Mouse (Mus musculus) olfactory bulb, adult 2 months (tissue): ENCODE data around the gene Defb29. TPM values are rescaled to one million over a fixed set of nuclear protein-coding genes. Genes with fewer than 3 reads are reported as not detected.

ENCODE experiments used
- H3K27ac ChIP-seq: fragments of 200-500 bp; 2 replicates; pipeline ENCODE4 v1.5.1; 2012; ENCODE audit warnings: low read depth, low read length; ENCODE audit not compliant: insufficient read depth
- H3K4me1 ChIP-seq: fragments of 200-500 bp; 2 replicates; pipeline ENCODE4 v1.6.1; 2012; ENCODE audit warnings: low read length; ENCODE audit not compliant: control insufficient read depth, insufficient read depth
- H3K4me3 ChIP-seq: fragments of 200-500 bp; 2 replicates; pipeline ENCODE4 v1.5.1; 2012; ENCODE audit warnings: mild to moderate bottlenecking, low read depth, low read length, moderate library complexity; ENCODE audit not compliant: insufficient read depth
- CTCF ChIP-seq: fragments of 200-500 bp; IDR thresholded peaks from 2 replicates; pipeline ENCODE4 v1.5.1; 2012; ENCODE audit warnings: low read depth, mild to moderate bottlenecking, low read length, moderate library complexity; ENCODE audit not compliant: insufficient read depth
- POLR2A ChIP-seq: fragments of 200-500 bp; IDR thresholded peaks from 2 replicates; pipeline ENCODE4 v1.6.1; 2012; ENCODE audit warnings: mild to moderate bottlenecking, low read depth, low read length, moderate library complexity; ENCODE audit not compliant: insufficient read depth
- WGBS: fragments of 180-500 bp; shearing (Covaris S2); methylation state at CpG from one replicate; pipeline ENCODE4 v1.1.7; 2018; 5-methylcytosine and 5-hydroxymethylcytosine counted together
- polyA plus RNA-seq: library from polyadenylated mRNA; stranded (reverse); fragments of >200 nt; gene quantifications from 2 replicates; pipeline ENCODE4 v1.2.4, GENCODE M21; 2012; ENCODE audit warnings: low replicate concordance; ENCODE audit not compliant: missing spikeins, insufficient read depth, insufficient read length

The Defb29 gene
- not detected in 2 replicates for polyA plus RNA-seq

DNA sequence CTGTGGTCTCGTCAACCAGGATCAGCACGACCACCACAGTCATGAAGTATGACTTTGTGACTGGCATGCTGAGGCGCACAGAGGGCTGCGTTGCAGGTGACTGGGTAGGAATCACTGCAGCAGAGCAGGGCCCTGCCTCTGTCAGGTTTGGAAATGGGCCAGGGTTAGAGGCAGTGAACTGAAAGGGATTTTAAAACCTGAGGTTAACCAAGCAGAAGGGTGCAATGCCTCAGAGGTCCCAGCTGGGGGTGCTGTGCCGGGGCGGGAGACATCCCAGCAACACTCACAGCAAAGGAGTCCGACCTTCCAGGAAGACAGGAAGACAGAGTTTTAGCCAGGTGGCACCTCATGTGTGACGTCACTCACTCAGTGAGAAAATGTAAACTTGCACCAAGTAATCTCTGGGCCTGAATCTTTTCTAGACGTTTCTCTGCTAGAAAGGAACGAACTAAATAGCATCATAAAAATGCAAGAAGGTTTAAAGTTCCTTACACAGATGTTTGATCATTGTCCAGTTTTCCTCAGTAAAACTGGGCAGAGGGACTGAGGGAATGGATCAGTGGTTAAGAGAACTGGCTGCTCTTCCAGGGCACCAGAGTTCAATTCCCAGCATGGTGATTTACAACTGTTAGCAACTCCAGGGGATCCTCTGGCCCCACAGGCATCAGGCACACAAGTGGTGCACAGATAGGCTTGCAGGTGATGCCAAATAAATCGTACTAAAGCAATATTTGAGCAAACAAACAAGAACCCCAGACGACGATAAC, at the start of gene Defb29:
Gene Defb29 (minus strand): TSS at position 155 of the 767 bp plus-strand sequence.
- Histone ChIP-seq H3K4me3 (no peak within 1 kb of the TSS), H3K4me1 (no peaks in the 10 kb centered on the region), H3K27ac (no peak within 1 kb of the TSS)
- 58% methylated on average over 13 of the region's 13 CpGs for WGBS
- no peak for TF ChIP-seq CTCF
- TF ChIP-seq POLR2A, result no peak

DNA sequence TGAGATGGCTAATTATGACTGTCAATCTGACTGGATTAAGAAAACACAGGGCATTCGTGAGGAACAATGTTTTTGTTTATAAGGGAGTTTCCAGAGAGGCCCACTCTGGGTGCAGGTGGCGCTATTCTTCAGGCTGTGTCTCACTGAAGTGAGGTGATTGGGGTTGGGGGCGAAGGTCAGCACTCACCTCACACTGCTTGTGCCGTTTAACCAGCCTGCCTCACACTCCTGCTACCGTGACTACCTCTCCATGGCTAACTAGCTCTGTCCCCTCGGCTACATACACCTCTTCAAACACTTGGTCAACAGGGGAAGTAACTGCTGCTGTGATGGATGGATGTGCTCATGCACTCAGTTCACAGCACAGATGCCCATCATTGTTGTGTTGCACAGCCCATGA, 49.1 kb upstream of the Defb29 start:
- no peak overlapping the region for H3K4me3 ChIP-seq

DNA sequence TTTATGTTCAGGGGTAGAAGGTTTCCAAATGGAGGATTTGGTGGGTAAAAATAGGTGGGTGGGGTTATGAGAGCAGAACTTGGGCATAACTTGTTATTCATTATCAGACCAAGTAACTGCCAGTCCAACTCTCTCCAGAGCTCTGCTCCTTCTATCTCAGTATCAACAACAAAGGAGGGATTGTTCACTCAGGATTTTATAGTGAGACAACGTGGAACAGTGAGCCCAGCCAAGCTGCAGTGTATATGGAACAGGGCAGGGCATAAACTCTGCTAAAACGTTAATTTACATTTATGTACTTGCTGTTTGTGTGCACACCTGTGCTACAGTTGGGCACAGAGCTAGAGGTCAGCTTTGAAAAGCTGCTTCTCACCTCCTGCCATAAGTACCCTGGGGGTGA, 48.6 kb upstream of the Defb29 start:
- Histone ChIP-seq H3K4me1 (no peaks in the 10 kb centered on the region), H3K4me3 (no peak overlapping the region), H3K27ac (no peak overlapping the region)
- TF ChIP-seq CTCF, result no peak
- TF ChIP-seq POLR2A, result no peak
- 34% methylated on average over 2 of the region's 2 CpGs for WGBS

More for the DNA sequence above, 49.1 kb upstream of the Defb29 start:
- WGBS, result 51% methylated on average over 6 of the region's 6 CpGs
- TF ChIP-seq POLR2A, result no peak
- TF ChIP-seq CTCF, result no peak
- Histone ChIP-seq H3K4me1 (no peaks in the 10 kb centered on the region), H3K27ac (no peak overlapping the region)

DNA sequence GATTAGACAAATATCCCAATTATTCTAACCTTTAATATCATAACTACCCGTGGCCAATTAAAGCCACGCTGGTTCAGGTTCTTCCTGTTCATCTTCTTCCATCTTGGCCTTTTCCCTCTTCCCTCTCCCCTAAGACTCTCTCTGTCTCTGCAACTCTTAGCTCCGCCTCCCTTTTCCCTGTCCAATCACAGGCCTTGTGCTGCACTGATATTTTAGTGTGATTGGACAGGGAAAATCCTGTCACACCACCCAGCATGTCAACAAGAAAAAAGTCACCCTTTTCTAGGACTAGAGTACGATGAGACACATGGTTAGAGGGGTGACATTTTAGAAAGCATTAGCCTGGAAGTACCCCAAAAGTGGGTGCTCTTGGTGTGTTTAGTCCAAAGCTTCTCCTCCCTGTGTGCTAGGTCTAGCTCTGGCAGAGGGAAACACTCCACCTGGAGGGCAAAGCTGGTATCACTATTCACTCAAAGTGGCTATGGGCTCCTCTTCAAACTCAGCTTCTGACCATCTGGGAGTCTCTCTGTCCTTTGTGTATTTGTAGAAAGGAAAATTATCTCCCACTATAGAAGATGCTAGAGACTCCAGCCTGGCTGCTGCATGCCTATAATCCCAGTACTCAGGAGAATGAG, 47.1 kb upstream of the Defb29 start:
- TF ChIP-seq CTCF (no peak), POLR2A (no peak)
- Histone ChIP-seq H3K4me1 (no peaks in the 10 kb centered on the region), H3K27ac (no peak overlapping the region), H3K4me3 (no peak overlapping the region)
- 79% methylated on average over 4 of the region's 4 CpGs for WGBS

DNA sequence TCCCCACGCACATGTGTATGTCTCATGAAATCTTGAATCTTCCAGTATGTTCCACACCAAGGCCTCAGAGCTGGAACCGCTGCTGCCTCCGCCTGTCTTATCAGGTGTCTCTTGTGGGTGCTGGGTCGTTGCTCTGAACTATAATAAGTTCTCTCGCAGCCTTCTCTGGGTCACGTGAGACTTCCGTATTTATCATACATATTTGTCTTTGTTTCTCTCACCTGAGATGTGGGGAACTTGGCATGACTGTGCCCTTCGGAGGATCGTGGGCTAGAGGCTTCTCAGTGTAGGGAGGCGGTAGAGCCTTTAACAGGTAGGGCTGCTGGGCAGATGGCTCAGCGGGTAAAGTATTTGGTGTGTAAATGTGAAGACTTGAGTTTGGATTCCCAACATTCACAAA, 40.7 kb upstream of the Defb29 start:
- TF ChIP-seq CTCF (no peak), POLR2A (no peak)
- 95% methylated on average over 11 of the region's 11 CpGs for WGBS
- Histone ChIP-seq H3K4me3 (no peak overlapping the region), H3K27ac (no peak overlapping the region), H3K4me1 (no peaks in the 10 kb centered on the region)

DNA sequence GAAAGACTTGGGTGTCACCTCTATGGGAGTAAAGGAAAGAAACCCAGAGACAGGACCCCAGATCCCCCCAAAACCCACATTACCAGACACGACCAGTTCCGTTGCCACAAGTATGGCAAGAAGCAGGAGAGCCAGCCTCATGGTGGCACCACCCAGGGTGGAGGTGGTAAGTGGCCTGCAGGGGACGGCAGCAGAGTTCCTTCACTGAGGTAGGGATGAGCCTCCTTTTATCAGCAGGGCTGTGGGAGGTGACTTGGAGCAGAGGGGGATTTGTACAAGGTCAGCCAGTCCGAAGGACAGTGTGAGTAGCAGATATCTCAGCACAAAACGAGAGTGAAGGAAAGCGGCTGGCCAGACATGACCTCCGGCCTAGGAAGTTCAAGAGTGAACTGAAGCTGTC, 40.2 kb upstream of the Defb29 start, which contains the start of gene Defb19:
Gene Defb19 (minus strand): TSS at position 206 of the 400 bp plus-strand sequence.
- no peaks in the 10 kb centered on the region for H3K4me1 ChIP-seq
- 85% methylated on average over 7 of the region's 7 CpGs for WGBS
- TF ChIP-seq POLR2A (no peak), CTCF (no peak)
- no peak within 1 kb of the TSS for H3K27ac ChIP-seq
- no peak within 1 kb of the TSS for H3K4me3 ChIP-seq

DNA sequence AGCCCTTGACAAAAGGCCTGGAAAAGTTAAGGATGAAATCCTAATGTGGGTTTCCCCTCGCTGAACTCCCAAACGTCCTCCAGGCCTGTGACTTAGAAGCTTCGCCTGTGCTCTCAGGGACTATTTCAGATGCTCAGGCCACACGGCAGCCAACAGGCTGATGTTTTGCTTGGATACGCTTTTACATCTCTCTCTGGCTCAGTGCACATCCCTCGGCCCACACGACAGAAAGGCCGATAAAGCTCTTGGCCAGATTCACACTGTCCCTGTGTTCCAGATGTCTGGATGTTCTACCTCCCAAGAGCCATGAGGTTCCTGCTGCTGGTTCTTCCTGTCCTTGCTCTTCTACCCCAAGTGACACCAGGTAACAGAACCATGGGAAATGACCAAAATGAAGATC, 33.6 kb upstream of the Defb29 start:
- no peak overlapping the region for H3K4me3 ChIP-seq
- no peak overlapping the region for H3K27ac ChIP-seq
- TF ChIP-seq CTCF (no peak), POLR2A (no peak)
- 87% methylated on average over 8 of the region's 8 CpGs for WGBS
- H3K4me1 ChIP-seq, result no peaks in the 10 kb centered on the region

DNA sequence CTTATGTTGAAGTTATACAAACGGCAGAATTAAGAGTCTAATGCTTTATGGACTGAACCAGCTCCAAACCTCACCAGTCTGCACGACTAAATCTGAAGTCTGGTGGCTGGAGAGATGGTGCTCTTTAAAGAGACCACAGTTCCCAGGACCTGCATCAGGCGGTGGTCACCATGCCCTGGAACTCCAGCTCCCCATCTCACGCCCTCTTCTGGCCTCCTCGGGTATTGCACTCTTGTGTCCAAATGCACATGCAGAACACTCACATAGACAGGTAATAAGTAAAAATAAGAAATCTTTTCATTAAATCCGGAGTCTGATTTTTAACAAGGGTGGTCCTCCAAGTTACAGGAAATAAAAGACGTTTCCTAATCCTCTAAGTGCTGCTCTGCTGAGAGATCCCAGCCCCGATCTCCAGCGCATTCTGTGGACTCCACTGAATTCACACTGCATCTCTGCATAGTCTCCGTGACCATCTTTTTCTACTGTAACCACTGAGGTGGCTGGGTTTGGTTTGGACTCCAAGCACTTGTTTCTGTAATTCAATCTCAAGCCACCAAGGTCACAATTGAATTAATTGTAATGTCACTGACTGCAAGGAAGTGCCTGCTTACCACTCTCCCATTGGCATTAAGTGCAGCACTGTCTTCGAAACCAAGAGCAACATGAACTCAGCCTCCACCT, 32.4 kb upstream of the Defb29 start, which contains the start of gene Defb21:
Gene Defb21 (plus strand): TSS at position 631 of the 681 bp plus-strand sequence.
- no peak within 1 kb of the TSS for H3K27ac ChIP-seq
- TF ChIP-seq POLR2A (no peak), CTCF (no peak)
- H3K4me3 ChIP-seq, result no peak within 1 kb of the TSS
- no peaks in the 10 kb centered on the region for H3K4me1 ChIP-seq
- WGBS, result 66% methylated on average over 11 of the region's 11 CpGs

DNA sequence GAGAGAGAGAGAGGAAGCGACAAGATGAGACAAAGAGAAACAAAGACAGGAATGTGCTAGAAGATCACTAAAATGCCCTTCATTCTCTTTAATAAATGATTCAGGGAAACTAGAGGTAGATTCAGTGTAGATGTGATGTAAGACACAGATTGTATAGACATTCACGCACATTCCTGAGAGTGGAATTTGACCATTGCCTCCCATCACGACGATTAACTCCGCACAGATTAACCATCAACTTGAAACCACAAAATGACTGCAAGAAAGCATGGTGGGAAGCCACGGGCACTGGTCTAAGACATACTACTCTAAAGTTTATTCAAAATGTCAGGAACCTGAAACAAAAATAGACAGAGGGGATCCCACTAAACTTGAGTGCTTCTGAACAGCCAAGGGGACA, 30.4 kb upstream of the Defb29 start:
- 83% methylated on average over 6 of the region's 6 CpGs for WGBS
- Histone ChIP-seq H3K27ac (no peak overlapping the region), H3K4me1 (no peaks in the 10 kb centered on the region), H3K4me3 (no peak overlapping the region)
- no peak for TF ChIP-seq POLR2A
- TF ChIP-seq CTCF, result no peak
